Mouse (Mus musculus): Measurements from ENCODE around the gene Pdgfra. TPM values are rescaled to one million over a fixed set of nuclear protein-coding genes. Genes with fewer than 3 reads are reported as not detected.

Pdgfra gene
- polyA plus RNA-seq, 1 experiment from 2014 or later, result 11.6 TPM

- Histone ChIP-seq H3K27me3 (ENCODE audit: control insufficient read depth, insufficient read depth, low read length) (peaks cover 56% of the 10 kb centered on the region), H3K4me2 (ENCODE audit: low read depth, low read length) (no peak overlapping the region), H3K9ac (ENCODE audit: low read length) (no peak overlapping the region), H3K36me3 (ENCODE audit: control insufficient read depth, insufficient read depth) (no peaks in the 10 kb centered on the region), H3K27ac (ENCODE audit: low read length) (no peak overlapping the region), H3K4me3 (ENCODE audit: low read length) (no peak overlapping the region), H3K9me3 (replicated peaks; ENCODE audit: control insufficient read depth, low read length) (no peaks in the 10 kb centered on the region), H3K4me1 (ENCODE audit: control insufficient read depth, insufficient read depth, low read length) (peaks cover 11% of the 10 kb centered on the region)
- 83% methylated on average over 2 of the region's 2 CpGs for WGBS
- no peak for ATAC-seq (replicated peaks; ENCODE audit: extremely low read depth, insufficient read depth, low FRiP score)
These were observed 6.8 kb upstream of the Pdgfra start for GRCm38 (mm10) chr5:75145341-75145740.

GRCm38 (mm10) chr5:75146469-75146868 lies 5.6 kb upstream of the Pdgfra start:
- 78% methylated on average over 1 of the region's 1 CpGs for WGBS
- H3K27ac ChIP-seq (ENCODE audit: low read length), result no peak overlapping the region
- no peak overlapping the region for H3K4me3 ChIP-seq (ENCODE audit: low read length)
- H3K4me2 ChIP-seq (ENCODE audit: low read depth, low read length), result no peak overlapping the region
- no peak for ATAC-seq (replicated peaks; ENCODE audit: extremely low read depth, insufficient read depth, low FRiP score)
- H3K9ac ChIP-seq (ENCODE audit: low read length), result no peak overlapping the region
- peaks cover 14% of the 10 kb centered on the region for H3K4me1 ChIP-seq (ENCODE audit: control insufficient read depth, insufficient read depth, low read length)
- H3K36me3 ChIP-seq (ENCODE audit: control insufficient read depth, insufficient read depth), result no peaks in the 10 kb centered on the region
- H3K9me3 ChIP-seq (replicated peaks; ENCODE audit: control insufficient read depth, low read length), result no peaks in the 10 kb centered on the region
- H3K27me3 ChIP-seq (ENCODE audit: control insufficient read depth, insufficient read depth, low read length), result peaks cover 66% of the 10 kb centered on the region

DNA sequence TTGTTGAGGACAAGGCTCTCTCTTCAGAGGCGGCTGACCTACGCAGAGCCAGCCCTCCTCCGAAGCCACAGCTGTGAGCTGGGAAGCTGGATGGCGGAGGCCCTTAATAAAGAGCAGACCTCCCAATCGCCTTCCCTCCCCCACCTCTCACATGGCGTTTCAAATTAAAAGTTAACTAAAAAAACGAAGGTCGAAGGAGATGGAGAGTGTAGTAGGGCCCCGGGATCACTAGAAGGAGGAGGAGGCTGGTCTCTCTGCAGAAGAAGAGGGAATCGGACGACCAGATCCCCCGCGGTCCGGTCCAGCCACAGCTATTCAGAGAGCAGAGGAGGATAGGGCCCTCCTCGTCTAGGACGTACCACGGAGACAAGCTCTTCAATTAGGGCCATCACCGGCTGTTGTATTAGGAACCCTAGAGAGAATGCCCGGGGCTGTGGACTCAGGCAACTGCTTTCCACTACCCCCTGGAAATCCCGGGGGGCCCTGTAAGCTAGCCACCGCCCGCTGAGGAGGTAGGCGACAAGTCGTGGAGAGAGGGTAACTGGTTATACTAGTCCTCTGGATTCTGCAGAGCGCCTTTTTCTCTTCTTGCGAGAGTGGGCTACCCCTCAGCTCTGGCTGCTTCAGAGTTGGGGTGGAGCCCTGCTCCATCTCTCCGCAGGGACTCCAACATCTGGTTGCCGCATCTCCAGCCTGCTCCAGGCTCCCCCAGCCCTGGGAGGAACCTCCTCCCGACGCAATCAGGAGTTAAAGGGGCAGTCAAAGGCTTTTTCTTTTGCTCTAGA lies 3.6 kb upstream of the Pdgfra start:
- Histone ChIP-seq H3K9ac (ENCODE audit: low read length) (peak overlapping the region; percentile 21), H3K4me2 (ENCODE audit: low read depth, low read length) (peak overlapping the region; percentile 53), H3K27me3 (ENCODE audit: control insufficient read depth, insufficient read depth, low read length) (peaks cover 72% of the 10 kb centered on the region), H3K9me3 (replicated peaks; ENCODE audit: control insufficient read depth, low read length) (no peaks in the 10 kb centered on the region), H3K36me3 (ENCODE audit: control insufficient read depth, insufficient read depth) (no peaks in the 10 kb centered on the region), H3K4me1 (ENCODE audit: control insufficient read depth, insufficient read depth, low read length) (peaks cover 13% of the 10 kb centered on the region), H3K27ac (ENCODE audit: low read length) (peak overlapping the region; percentile 66), H3K4me3 (ENCODE audit: low read length) (peak overlapping the region; percentile 41)
- 4% methylated on average over 29 of the region's 30 CpGs for WGBS
- ATAC-seq (replicated peaks; ENCODE audit: extremely low read depth, insufficient read depth, low FRiP score), result no peak

- Histone ChIP-seq H3K4me1 (ENCODE audit: control insufficient read depth, insufficient read depth, low read length) (peaks cover 18% of the 10 kb centered on the region), H3K27ac (ENCODE audit: low read length) (no peak overlapping the region), H3K9me3 (replicated peaks; ENCODE audit: control insufficient read depth, low read length) (no peaks in the 10 kb centered on the region), H3K4me3 (ENCODE audit: low read length) (peak overlapping the region; percentile 41), H3K4me2 (ENCODE audit: low read depth, low read length) (peak overlapping the region; percentile 53), H3K27me3 (ENCODE audit: control insufficient read depth, insufficient read depth, low read length) (peaks cover 75% of the 10 kb centered on the region), H3K36me3 (ENCODE audit: control insufficient read depth, insufficient read depth) (no peaks in the 10 kb centered on the region), H3K9ac (ENCODE audit: low read length) (peak overlapping the region; percentile 53)
- no peak for ATAC-seq (replicated peaks; ENCODE audit: extremely low read depth, insufficient read depth, low FRiP score)
- WGBS, result 4% methylated on average over 10 of the region's 10 CpGs
These were observed 2.7 kb upstream of the Pdgfra start for GRCm38 (mm10) chr5:75149380-75149779.

DNA sequence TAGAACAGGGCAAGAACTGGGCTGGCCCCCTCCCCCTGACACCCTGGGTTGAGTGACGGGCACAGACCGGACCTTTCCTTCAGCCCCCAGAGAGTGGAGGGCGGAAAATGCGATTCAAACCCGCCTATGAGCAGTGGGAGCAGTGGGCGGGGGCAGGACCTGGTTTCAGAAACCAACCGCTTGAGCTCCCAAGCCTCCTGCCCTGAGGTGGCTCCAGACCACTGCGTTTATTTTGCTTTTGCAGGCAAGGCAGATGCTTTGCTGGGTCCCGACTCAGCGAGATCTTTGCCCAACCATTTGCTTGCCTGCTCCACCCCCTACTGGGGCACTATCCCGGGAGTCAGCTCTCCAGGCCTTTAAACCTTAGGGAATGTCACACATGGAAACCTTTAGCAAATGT lies 2.2 kb upstream of the Pdgfra start:
- Histone ChIP-seq H3K9me3 (replicated peaks; ENCODE audit: control insufficient read depth, low read length) (no peaks in the 10 kb centered on the region), H3K4me2 (ENCODE audit: low read depth, low read length) (peak overlapping the region; percentile 53), H3K9ac (ENCODE audit: low read length) (peak overlapping the region; percentile 53; the same call in 1 of the 2 replicates), H3K4me1 (ENCODE audit: control insufficient read depth, insufficient read depth, low read length) (peaks cover 20% of the 10 kb centered on the region), H3K4me3 (ENCODE audit: low read length) (peak overlapping the region; percentile 2), H3K27ac (ENCODE audit: low read length) (no peak overlapping the region), H3K27me3 (ENCODE audit: control insufficient read depth, insufficient read depth, low read length) (peaks cover 72% of the 10 kb centered on the region), H3K36me3 (ENCODE audit: control insufficient read depth, insufficient read depth) (no peaks in the 10 kb centered on the region)
- 2% methylated on average over 11 of the region's 11 CpGs for WGBS
- no peak for ATAC-seq (replicated peaks; ENCODE audit: extremely low read depth, insufficient read depth, low FRiP score)

DNA sequence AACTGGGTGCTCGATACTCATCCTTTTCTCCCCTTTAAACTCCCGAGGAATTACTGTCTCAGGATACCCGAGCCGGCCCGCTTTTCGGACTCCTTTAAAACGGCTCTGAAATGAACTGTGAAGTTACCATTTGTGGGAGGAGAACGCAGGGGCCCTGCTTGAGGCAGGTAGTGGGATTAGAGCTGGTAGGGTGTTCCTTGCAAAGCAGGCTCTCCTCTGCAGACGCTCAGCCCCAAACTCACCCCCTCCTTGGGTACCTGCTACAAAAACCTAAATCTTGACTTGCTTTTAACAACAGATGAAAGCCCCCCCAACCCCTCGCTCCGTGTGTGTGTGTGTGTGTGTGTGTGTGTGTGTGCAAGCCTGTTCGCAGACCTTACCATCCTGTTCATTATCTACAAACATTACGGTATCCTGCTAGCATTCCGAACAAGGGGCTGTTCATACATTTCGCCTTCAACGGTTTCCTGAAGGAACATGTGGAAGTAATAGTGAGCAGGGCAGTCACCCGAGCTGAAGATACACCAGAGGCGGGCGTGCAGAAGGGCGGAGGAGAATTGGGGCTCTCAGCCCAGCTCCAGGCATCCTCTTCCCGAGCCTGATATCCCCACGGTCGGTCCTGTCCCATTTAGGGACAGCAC lies 1.6 kb upstream of the Pdgfra start:
- Histone ChIP-seq H3K9ac (ENCODE audit: low read length) (no peak overlapping the region), H3K36me3 (ENCODE audit: control insufficient read depth, insufficient read depth) (no peaks in the 10 kb centered on the region), H3K4me1 (ENCODE audit: control insufficient read depth, insufficient read depth, low read length) (peaks cover 20% of the 10 kb centered on the region), H3K9me3 (replicated peaks; ENCODE audit: control insufficient read depth, low read length) (no peaks in the 10 kb centered on the region), H3K4me2 (ENCODE audit: low read depth, low read length) (peak overlapping the region; percentile 53), H3K27me3 (ENCODE audit: control insufficient read depth, insufficient read depth, low read length) (peaks cover 70% of the 10 kb centered on the region), H3K4me3 (ENCODE audit: low read length) (peak overlapping the region; percentile 40), H3K27ac (ENCODE audit: low read length) (peak overlapping the region; percentile 47; the same call in 1 of the 2 replicates)
- no peak for ATAC-seq (replicated peaks; ENCODE audit: extremely low read depth, insufficient read depth, low FRiP score)
- WGBS, result 2% methylated on average over 23 of the region's 23 CpGs

GRCm38 (mm10) chr5:75151146-75151900 lies 769 bp upstream of the Pdgfra start:
- H3K4me3 ChIP-seq (ENCODE audit: low read length), result peak overlapping the region; percentile 40
- 2% methylated on average over 35 of the region's 35 CpGs for WGBS
- no peaks in the 10 kb centered on the region for H3K36me3 ChIP-seq (ENCODE audit: control insufficient read depth, insufficient read depth)
- H3K27me3 ChIP-seq (ENCODE audit: control insufficient read depth, insufficient read depth, low read length), result peaks cover 63% of the 10 kb centered on the region
- peak overlapping the region; percentile 24 for H3K27ac ChIP-seq (ENCODE audit: low read length)
- no peak for ATAC-seq (replicated peaks; ENCODE audit: extremely low read depth, insufficient read depth, low FRiP score)
- H3K4me2 ChIP-seq (ENCODE audit: low read depth, low read length), result peak overlapping the region; percentile 53
- H3K4me1 ChIP-seq (ENCODE audit: control insufficient read depth, insufficient read depth, low read length), result peaks cover 20% of the 10 kb centered on the region
- H3K9me3 ChIP-seq (replicated peaks; ENCODE audit: control insufficient read depth, low read length), result no peaks in the 10 kb centered on the region
- no peak overlapping the region for H3K9ac ChIP-seq (ENCODE audit: low read length)

DNA sequence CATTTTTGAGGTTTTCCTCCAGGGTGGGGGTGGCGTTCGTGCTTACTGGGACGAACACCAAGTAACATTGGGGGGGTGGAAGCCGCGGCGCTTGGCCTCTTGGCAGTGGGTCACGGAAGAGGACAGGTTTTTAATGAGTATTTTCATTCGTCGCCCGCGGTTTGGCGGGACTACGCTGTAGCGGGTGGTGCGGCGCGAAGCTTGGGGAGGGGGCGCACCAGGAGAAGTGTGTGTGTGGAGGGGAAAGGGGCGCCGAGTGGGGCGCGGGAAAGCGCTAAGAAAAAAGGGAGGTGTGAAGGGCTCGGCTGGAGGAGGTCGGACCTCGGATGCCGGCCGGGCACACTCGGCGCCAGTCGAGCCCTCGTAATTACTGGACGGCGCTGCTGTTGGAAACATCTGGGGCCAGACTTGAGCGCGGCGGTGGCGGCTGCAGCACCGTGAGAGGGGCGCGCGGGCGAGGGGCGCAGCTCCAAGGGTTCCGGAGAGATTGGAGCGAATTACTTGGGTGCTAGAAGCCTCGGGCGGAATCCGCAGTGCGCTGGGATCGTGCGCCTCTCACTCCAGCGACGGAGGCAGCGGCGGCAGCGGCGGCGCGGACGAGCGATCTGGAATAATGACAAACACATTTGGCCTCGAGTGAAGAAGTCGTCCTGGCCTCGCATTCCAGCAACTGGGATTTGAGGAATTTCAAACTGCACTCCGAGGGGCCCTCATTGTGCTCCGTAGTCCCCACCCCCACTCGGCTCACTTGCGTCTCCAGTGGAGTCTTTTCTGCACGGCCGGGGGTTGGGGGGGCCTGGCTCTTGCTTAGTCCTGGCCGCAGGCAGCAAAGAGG lies 916 bp downstream of the Pdgfra start:
- Histone ChIP-seq H3K27ac (ENCODE audit: low read length) (peak overlapping the region; percentile 70), H3K4me3 (ENCODE audit: low read length) (peak overlapping the region; percentile 55), H3K4me2 (ENCODE audit: low read depth, low read length) (peak overlapping the region; percentile 62), H3K27me3 (ENCODE audit: control insufficient read depth, insufficient read depth, low read length) (peaks cover 48% of the 10 kb centered on the region), H3K9ac (ENCODE audit: low read length) (peak overlapping the region; percentile 65), H3K36me3 (ENCODE audit: control insufficient read depth, insufficient read depth) (no peaks in the 10 kb centered on the region), H3K4me1 (ENCODE audit: control insufficient read depth, insufficient read depth, low read length) (peaks cover 20% of the 10 kb centered on the region), H3K9me3 (replicated peaks; ENCODE audit: control insufficient read depth, low read length) (no peaks in the 10 kb centered on the region)
- WGBS, result under 1% methylated on average over 70 of the region's 72 CpGs
- ATAC-seq (replicated peaks; ENCODE audit: extremely low read depth, insufficient read depth, low FRiP score), result no peak
